Mouse (Mus musculus) G1E-ER4 (cell line): ENCODE measurements around the gene C2cd4a. TPM values are rescaled to one million over a fixed set of nuclear protein-coding genes. Genes with fewer than 3 reads are reported as not detected.

Source experiments
- GATA1 ChIP-seq: IDR thresholded peaks from one replicate; pipeline ENCODE4 v1.8.0; 2012; ENCODE audit warnings: low read length, inconsistent platforms
- polyA plus RNA-seq: library from polyadenylated mRNA; stranded (reverse); fragments of >175 nt; gene quantifications from 2 replicates; pipeline ENCODE4 v1.2.3, GENCODE M21; 2012

C2cd4a gene
- polyA plus RNA-seq, 1 experiment: 82.0 TPM

DNA sequence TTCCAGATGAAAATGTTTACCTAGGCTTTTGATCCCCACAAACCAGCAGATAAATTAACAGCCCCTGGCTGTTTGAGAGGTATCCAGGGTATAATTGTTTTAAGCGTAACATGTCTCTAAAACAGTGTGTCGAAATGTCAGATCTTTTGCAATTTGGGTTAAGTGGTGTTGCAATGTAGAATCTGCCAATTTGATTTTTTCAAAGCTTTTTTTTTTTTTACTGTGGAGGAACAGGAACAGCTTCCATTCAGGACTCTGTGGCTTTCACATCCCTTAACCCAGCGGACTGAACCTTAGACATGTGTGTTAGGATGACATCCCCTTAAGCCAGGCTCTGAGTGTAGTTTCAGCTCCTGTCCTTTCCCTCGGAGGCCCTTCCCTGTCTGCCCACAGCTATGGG lies 12.9 kb upstream of the C2cd4a start:
- no peak for TF ChIP-seq GATA1

DNA sequence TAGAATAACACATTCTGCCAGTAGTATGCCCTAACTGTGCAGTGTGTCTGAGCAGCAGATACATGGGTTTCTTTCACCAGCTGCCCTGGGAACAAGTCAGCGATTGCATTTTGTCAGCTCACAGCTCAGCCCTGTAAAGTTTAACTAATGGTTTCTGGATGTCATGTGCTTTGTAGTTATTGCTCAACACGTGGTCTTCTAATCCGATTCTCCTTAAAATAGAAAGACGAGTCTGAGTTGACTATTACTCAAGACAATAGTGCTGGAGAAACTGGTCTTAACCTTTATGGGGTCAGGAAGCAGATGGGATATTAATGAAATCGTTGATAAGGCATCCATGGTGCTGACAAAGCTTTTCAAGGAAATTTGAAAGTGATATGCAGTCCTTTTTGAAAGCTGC lies 10.7 kb upstream of the C2cd4a start:
- no peak for TF ChIP-seq GATA1

DNA sequence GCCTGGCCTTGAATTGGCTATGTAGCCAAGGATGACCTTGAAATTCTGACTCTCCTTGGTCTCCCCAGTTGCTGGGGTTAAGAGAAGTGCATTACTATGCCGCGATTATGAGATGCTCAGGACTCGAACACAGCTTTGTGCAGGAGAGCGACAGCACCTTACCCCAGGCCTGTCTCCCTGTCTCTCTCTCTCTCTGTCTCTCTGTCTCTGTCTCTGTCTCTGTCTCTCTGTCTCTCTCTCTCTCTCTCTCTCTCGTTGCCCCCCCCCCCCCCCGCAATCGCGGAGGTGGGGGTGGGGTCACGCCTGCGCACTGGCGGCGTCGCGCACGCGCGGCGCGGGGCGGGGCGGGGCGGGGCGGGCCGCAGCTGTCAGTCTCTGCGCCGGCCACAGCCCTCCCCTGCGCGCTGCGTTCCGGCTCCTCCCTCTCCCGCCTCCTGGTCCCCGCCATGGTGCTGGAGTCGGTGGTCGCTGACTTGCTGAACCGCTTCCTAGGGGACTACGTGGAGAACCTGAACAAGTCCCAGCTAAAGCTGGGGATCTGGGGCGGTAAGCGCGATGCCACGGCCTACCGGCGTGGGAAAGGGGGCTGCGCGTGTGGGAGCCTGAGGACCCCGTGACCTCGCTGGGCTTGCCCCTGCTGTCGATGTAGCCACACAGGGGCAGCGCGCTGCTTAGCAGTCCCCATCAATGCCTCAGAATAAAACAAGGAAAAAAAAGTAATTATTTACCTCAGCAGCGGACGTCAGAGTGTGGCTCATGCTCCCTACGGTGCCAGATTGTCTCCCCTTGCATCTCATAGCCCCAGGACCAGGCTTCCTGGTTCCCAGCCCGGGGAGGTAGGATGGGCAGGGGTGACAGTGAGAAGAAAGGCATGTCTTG lies 8.1 kb upstream of the C2cd4a start, which contains the start of gene Vps13c:
Gene Vps13c, plus strand, starts transcription at position 416 of the 879 bp plus-strand sequence.
- no peak for TF ChIP-seq GATA1

DNA sequence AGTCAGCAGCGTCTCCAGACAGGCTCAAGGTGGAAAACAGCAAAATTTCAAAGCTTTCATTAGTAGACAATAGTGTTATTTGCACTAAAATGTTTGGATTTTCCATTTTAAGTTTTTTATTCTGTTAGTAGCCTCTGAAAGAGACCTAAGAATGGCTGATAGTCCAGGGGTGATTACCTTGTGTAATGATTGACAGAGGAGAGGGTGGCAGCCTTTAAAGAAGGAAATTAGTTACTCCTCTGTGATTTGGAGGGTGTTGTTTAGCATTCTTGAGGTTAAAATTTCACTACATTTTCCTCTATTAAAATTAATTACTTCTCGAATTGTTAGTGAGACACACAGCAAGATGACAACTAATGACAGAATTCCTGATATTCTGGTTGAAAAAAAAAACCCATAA lies 5.2 kb upstream of the C2cd4a start:
- no peak for TF ChIP-seq GATA1

DNA sequence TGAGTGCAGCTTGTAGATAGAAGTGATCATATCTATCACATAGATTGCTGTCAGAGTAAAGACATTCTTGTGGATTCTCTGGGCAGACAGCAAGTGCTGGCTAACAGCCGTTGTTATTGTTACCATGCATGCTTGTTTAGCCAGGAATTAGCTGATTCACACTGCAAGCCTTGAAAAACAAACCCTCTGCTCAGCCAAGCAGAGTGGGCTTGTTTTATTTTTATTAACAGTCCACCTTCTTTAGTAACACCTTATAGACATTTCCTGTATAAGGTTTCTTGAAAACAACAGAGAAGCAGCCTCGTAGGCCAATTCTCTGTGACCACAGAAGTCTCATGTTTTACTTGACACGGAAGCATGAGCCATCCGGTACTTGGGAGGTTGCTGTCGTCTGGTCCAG lies 2.4 kb upstream of the C2cd4a start:
- TF ChIP-seq GATA1: no peak

DNA sequence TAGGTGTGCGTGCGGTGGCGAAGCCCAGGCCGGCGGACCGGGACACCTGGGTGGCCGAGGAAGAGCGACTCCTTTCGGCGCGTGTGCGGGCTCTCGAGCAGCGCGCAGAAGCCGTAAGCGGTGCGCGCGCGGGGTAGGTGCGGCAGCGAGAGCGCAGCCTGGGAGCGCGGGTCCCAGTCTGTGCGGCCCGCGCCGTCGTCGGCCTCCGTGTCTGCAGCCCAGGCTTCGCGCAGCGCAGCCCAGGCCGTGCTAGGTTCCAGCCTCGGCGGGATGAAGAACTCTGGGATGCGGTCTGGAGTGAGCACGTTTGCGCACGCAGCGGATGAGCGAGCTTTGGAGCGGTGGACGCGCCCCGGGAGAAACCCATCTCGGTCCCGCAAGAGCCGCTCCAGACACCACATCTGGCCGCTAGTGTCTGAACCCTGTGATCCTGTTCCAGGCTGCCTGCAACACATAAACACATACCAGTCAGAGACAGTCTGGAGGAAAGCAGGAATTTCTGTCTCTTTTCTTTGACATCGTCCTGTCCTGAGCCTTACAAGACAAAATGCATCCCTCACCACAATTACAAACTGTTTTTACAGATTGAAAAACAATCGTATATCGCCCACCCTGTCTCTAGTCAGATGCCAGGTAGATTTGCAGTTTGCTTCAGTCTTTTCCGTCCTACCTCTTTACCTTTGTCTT lies 628 bp downstream of the C2cd4a start:
- no peak for TF ChIP-seq GATA1

DNA sequence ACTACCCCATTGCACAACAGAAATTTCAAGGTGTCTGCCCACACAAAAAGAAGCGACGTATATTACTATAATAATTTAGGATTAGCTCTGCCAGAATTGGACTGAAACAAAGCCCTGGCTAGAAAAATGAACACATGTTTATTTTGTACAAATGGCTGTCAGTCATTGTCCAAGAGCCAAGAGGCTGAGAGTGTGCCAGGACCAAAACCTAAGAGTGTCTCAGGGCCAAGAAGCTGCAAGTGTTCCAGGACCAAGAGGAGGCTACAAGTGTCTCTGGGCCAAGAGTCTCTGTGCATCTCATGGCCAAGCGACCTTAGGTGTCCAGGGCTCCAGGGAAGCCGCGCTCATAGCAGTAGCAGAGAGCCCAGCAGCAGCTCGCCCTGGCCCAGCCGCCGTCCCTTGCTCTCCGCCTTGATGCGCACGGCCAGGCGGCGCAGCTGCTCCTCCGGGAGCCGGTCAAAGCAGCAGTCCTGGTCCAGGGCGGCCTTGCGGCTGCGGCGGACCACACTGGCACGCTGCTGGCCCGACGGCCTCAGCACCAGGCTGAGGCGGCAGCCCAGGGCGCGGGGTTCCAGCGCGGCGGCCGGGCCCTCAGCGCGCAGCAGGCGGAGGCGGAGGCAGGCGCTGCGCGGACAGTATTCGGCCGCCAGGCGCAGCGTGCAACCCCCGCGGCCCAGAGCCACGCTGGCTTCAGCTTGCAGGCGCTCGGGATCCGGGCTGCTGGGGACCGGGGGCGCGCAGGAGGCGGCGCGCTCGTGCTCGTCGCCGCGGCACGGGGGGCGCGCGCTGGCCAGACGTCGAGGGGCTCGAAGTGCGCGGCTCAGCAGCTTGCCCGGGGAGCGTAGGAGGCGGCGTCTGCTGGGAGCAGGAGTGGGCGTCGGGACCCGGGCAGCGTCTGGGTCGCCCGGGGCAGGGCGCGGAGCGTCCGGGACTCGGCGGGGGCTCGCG lies 1.4 kb downstream of the C2cd4a start:
- TF ChIP-seq GATA1: no peak

DNA sequence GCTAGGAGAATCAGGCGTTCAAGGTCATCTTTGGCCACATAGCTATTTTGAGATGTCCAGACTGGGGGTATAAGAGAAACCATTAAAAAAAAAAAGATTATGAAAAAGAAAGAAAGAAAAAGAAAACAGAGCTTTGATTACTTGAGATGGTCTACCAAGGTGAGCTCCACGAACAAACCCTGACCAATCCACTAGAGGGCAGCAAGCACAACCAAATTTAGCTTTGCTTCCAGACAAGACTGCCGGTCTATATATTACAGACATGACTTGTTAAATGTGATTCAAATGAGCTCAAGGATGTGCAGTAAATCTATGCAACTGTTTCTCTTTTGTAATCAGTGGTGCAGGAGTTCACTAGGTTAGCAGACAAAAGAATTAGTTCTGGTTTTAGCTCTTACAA lies 3.9 kb downstream of the C2cd4a start:
- TF ChIP-seq GATA1: no peak

DNA sequence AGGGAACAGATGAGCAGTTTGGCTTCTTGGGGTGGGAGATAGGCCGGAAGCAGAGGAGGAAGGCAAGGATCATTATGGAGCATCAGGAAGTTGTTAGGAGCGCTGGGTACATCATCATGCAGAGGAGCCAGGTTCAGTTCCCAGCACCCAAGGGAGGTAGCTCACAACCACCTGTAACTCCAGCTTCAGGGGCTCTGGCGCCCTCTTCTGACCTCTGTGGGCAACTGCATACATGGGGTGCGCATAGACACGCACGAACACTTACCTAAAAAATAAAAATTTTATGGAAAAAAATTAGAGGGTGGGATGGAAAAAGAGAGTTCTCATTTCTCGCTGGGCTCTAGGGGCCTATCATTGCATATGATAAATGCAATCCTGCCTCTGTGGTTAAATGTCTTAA lies 6.6 kb downstream of the C2cd4a start:
- TF ChIP-seq GATA1: no peak

DNA sequence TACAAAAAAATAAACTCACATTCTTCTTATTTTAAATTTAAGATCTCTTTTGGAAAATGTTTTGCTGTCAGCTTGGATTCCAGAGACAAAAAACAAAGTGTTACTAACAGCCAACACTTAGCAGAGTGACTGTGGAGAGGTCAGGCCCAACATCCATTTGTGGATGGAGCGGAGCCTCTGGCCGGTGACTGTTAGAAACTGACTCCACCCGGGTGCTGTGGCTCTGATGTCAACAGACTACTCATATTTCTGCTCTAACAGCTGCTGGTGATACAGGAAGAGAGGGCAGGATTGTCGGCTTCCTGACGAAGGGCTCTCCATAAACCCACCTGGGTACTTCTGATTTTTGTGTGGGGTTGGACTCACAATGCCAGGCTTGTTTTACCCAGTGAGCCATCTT lies 9.0 kb downstream of the C2cd4a start:
- no peak for TF ChIP-seq GATA1

DNA sequence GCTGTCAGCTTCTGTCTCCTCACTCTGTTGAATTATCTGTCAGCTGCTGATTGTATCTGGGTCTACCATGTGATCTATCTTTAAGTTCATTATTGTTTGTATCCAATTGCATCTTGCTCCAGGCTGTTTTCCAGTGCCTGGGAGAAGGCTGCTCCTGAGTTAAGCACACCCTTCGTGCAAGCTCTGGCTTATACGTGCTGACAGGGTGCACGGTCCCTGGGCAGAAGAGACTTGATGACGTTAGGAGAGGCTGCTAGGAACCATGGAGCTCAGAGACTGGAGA lies 13.5 kb downstream of the C2cd4a start:
- TF ChIP-seq GATA1: no peak

DNA sequence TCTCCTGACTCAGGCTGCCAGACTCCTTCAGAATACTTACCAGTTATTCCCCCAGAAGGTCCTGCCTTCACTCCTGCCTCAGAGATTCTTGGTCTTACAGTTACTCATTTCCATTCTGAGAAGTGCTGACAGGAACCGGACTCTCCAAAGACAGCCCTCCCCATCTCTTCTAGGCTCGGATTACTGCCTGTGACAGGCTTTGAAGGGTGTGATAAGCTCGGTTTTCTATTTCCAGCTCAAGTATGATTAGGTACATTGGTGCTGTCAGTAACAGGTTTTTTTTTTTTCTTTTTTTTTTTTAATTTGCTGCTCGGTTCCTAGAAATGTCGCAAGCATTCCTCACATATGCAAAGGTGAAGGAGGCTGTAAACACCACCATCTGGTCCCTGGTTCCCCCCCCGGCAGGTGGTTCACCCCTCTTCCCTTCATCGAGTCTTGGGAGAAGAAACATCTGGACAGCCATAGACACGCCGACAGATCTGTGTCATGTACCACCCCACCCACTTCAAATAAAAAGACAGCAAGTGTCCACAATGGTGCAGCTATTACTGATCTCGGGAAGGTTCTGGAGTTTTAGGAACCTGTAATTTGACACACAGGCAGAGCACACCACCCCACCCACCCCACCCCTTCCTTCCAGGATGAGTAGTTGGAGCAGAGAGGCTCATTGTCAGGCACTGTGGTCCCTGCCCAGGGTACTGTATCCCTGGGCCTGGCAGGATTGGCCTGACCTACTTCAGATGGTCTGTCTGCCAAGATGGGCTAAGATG lies 14.0 kb downstream of the C2cd4a start:
- TF ChIP-seq GATA1: no peak

DNA sequence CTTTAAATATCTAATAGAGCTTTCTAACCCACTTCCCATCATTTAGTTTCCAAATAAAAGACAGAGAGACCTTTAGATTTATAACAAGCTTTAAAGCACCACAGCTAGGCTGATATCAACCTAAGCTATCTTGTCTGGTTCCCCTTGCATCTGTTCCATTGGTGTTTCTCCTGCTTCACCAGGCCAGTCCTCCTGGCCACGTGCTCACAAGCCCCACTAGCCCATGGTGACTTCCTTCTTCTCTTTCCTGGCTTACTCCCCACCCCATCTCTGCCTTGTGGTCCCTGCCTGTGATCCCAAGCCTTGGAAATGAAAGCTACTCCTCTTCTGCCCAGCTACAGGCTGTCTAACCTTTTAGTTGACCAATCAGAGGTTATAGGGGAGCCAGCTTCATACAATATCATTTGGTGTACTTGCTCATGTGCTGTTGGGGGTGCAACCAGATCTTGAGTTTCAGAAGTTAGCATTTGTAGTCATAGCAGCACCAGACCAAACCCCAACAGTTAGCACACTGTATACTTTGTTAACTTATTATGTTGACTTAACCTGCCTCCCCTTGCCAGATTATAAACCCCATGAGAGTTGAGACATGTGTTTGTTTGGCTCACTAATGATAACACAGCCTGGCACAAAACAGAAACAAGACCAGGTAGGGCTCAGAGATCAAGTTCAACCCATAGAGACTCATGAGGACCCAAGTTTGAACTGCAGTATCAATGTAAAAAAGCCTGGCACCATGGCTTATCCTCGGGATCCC lies 15.8 kb downstream of the C2cd4a start:
- TF ChIP-seq GATA1: no peak

DNA sequence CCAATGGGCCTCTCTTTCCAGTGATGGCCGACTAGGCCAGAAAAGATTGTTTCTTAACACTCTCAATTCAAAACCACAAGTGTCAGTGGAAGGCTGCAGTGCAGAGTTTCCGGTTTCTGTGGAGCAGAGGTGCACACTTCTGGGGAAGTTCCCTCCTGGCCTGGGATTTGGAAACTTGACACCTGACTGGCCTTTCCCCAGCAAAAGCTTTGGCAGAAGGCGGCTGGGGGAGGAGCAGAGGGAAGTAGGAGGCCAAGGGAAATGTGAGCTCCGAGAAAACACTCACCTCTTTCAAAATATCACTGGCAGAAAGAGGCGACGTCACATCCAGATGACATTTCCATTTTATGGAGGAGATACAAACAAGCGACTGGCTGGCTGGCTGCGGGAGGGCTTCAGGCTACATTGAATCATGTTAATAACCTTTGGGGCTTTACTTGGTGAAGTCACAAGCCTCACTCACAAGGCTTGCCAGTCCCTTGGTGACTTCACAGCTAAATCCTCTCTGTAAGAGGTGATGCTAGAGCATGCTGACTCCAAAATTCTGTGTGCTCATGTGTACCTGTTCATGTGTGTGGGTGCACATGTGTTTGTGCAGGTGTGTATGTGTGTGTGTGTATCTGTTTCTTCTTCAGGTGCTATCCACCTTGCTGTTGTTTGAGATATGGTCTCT lies 18.3 kb downstream of the C2cd4a start:
- TF ChIP-seq GATA1: no peak

DNA sequence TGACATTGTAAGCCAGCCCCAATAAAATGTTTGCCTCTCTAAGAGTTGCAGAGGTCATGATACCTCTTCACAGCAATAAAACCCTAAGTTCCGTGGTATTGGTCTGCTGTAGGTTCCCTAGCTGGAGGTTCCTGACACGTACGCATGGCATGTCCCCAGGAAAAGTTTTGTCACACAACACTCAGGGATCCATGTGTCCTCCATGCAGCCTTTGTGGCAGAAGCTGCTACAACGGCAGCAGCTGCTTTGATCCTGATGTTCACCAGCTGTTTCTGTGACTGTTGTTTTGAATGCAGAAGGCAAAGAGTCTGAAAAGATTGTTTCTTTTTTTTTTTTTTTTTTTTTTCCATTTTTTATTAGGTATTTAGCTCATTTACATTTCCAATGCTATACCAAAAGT lies 19.0 kb downstream of the C2cd4a start:
- TF ChIP-seq GATA1: no peak
